In genomic region chr5:34185791-34186190, GRCm38 (mm10) we compare ENCODE assay signal across 8 mouse cellular contexts. TPM values are rescaled to one million over a fixed set of nuclear protein-coding genes. Genes with fewer than 3 reads are reported as not detected.
A peak's percentile ranks its signal among the peaks of the same experiment; 100 is the strongest.
DNase-seq lines count a peak whose midpoint lies in the region; ATAC-seq lines count a peak whose summit lies in the region.

No protein-coding gene starts in this region.

- peaks cover 17% of the 10 kb centered on the region for H3K4me1 ChIP-seq in kidney, embryonic 14.5 days (ENCODE audit: control insufficient read depth, insufficient read depth, low read length)
- H3K4me1 ChIP-seq in embryonic facial prominence, embryonic 11.5 days (ENCODE audit: control insufficient read depth, insufficient read depth, low read length): 0 out of 2 replicates have a peak, but pooled peaks cover 3% of the 10 kb centered on the region
- H3K4me1 ChIP-seq in heart, embryonic 14.5 days (ENCODE audit: control insufficient read depth in 2 of 2, insufficient read depth in 2 of 2, low read length in 2 of 2): peaks cover 42 to 61% of the 10 kb centered on the region in 2 experiments
- H3K4me1 ChIP-seq in liver, embryonic 12.5 days: peaks cover 30% of the 10 kb centered on the region

- intact Hi-C loops in left cerebral cortex, postnatal 25 days (cut with DNase I): loop anchor here (2.0 kb wide), 2 partner anchors 17 to 189 kb away; partner anchors contain the start of genes Haus3 and Poln

- peak overlapping the region; percentile 76; the same call in 1 of the 2 replicates for H3K9ac ChIP-seq in kidney, embryonic 14.5 days (ENCODE audit: low read depth, low read length)
- peak overlapping the region; percentile 80 for H3K9ac ChIP-seq in embryonic facial prominence, embryonic 11.5 days (replicated peaks; ENCODE audit: low read length)
- H3K9ac ChIP-seq in heart, embryonic 14.5 days (ENCODE audit: low read length): peak overlapping the region; percentile 90
- H3K9ac ChIP-seq in liver, embryonic 12.5 days: no peak overlapping the region

- no peak for DNase-seq in kidney, postnatal 14 days
- no peak for DNase-seq in embryonic facial prominence, embryonic 11.5 days (ENCODE audit: low spot score)
- DNase-seq in left cerebral cortex, postnatal 25 days (ENCODE audit: low spot score in 2 of 2): no peak

- H3K9me3 ChIP-seq in kidney, embryonic 14.5 days (ENCODE audit: control insufficient read depth, low read length): no peaks in the 10 kb centered on the region
- no peaks in the 10 kb centered on the region for H3K9me3 ChIP-seq in embryonic facial prominence, embryonic 11.5 days (replicated peaks; ENCODE audit: control insufficient read depth, low read length)
- H3K9me3 ChIP-seq in heart, embryonic 14.5 days (ENCODE audit: control insufficient read depth, low read length): no peaks in the 10 kb centered on the region
- no peaks in the 10 kb centered on the region for H3K9me3 ChIP-seq in liver, embryonic 12.5 days (replicated peaks)

- no peak overlapping the region for H3K27ac ChIP-seq in kidney, embryonic 14.5 days (ENCODE audit: low read depth, low read length)
- no peak overlapping the region for H3K27ac ChIP-seq in embryonic facial prominence, embryonic 11.5 days (replicated peaks; ENCODE audit: low read depth, low read length)
- no peak overlapping the region for H3K27ac ChIP-seq in heart, embryonic 14.5 days (replicated peaks in 1 of 2; ENCODE audit: control insufficient read depth in 1 of 2, insufficient read depth in 1 of 2, low read depth in 2 of 2, low read length in 2 of 2)
- H3K27ac ChIP-seq in liver, embryonic 12.5 days: no peak overlapping the region

- H3K27me3 ChIP-seq in kidney, embryonic 14.5 days (ENCODE audit: control insufficient read depth, insufficient read depth, low read length): no peaks in the 10 kb centered on the region
- H3K27me3 ChIP-seq in embryonic facial prominence, embryonic 11.5 days (ENCODE audit: control insufficient read depth, insufficient read depth, low read length): no peaks in the 10 kb centered on the region
- H3K27me3 ChIP-seq in heart, embryonic 14.5 days (ENCODE audit: control insufficient read depth, insufficient read depth, low read length): no peaks in the 10 kb centered on the region
- H3K27me3 ChIP-seq in liver, embryonic 12.5 days (replicated peaks): no peaks in the 10 kb centered on the region

- H3K4me2 ChIP-seq in kidney, embryonic 14.5 days (replicated peaks; ENCODE audit: low read depth, low read length): peak overlapping the region; percentile 65
- peak overlapping the region; percentile 87 for H3K4me2 ChIP-seq in embryonic facial prominence, embryonic 11.5 days (ENCODE audit: low read depth, low read length)
- peak overlapping the region; percentile 78 for H3K4me2 ChIP-seq in heart, embryonic 14.5 days (ENCODE audit: low read length)
- H3K4me2 ChIP-seq in liver, embryonic 12.5 days: peak overlapping the region; percentile 100; the same call in 1 of the 2 replicates

- peak overlapping the region; percentile 90 for H3K4me3 ChIP-seq in kidney, embryonic 14.5 days (ENCODE audit: low read length)
- H3K4me3 ChIP-seq in embryonic facial prominence, embryonic 11.5 days (ENCODE audit: low read depth, low read length): peak overlapping the region; percentile 91; the same call in 1 of the 2 replicates
- H3K4me3 ChIP-seq in heart, embryonic 14.5 days (ENCODE audit: control insufficient read depth in 1 of 2, insufficient read depth in 1 of 2, low read depth in 1 of 2, low read length in 2 of 2): peak overlapping the region in 1 of 2 experiments; percentile 94; a peak in 3 of 4 replicates
- H3K4me3 ChIP-seq in liver, embryonic 12.5 days: no peak overlapping the region

- H3K36me3 ChIP-seq in kidney, embryonic 14.5 days (ENCODE audit: control insufficient read depth, insufficient read depth, low read length): peaks cover 23% of the 10 kb centered on the region; the same call in 1 of the 2 replicates
- H3K36me3 ChIP-seq in embryonic facial prominence, embryonic 11.5 days (replicated peaks; ENCODE audit: control insufficient read depth, insufficient read depth, low read depth, low read length): no peaks in the 10 kb centered on the region
- peaks cover 16% of the 10 kb centered on the region for H3K36me3 ChIP-seq in heart, embryonic 14.5 days (ENCODE audit: control insufficient read depth, insufficient read depth, low read length)
- peaks cover 5% of the 10 kb centered on the region; the same call in 1 of the 2 replicates for H3K36me3 ChIP-seq in liver, embryonic 12.5 days

- ATAC-seq in kidney, embryonic 14.5 days (ENCODE audit: low FRiP score, low TSS enrichment): no peak
- ATAC-seq in embryonic facial prominence, embryonic 11.5 days (replicated peaks; ENCODE audit: insufficient number of reproducible peaks, low FRiP score, low TSS enrichment, low read depth): no peak
- no peak for ATAC-seq in heart, embryonic 14.5 days (ENCODE audit: insufficient number of reproducible peaks, insufficient read depth, low FRiP score, low read depth)
- no peak for ATAC-seq in liver, embryonic 12.5 days
- ATAC-seq in monocyte, adult 5-6 weeks (replicated peaks; ENCODE audit: insufficient number of reproducible peaks, low FRiP score, low TSS enrichment, poor library complexity, severe bottlenecking): no peak
- ATAC-seq in megakaryocyte progenitor cell, adult 5-6 weeks (replicated peaks; ENCODE audit: poor library complexity): no peak

RNA-seq across cellular contexts. Expression of gene Mxd4, which starts 1.7 kb away (rescaled TPM):
- polyA plus RNA-seq in kidney, embryonic 14.5 days (2014; fragmentation: Nextera tagmentation; extraction: Ambion mirVana): 46.1 and 53.0 TPM in 2 replicates
- polyA plus RNA-seq in embryonic facial prominence, embryonic 11.5 days (2014; fragmentation: Nextera tagmentation; extraction: Ambion mirVana): 17.7 and 25.5 TPM in 2 replicates
- 33.2 and 34.2 TPM in 2 replicates for polyA plus RNA-seq in heart, embryonic 14.5 days (2014; fragmentation: Nextera tagmentation; extraction: Ambion mirVana)
- 5.4 and 5.5 TPM in 2 replicates for polyA plus RNA-seq in liver, embryonic 12.5 days (2016; fragmentation: Nextera tagmentation; extraction: Ambion mirVana)
- total RNA-seq in left cerebral cortex, postnatal 25 days (2021): 10 to 100 TPM; 77.6 to 96.5 TPM
- 43.8 to 81.5 TPM (median 57.1 TPM) in 3 replicates for total RNA-seq in monocyte, adult 5-6 weeks (2017)
- total RNA-seq in megakaryocyte progenitor cell, adult 5-6 weeks (2015): 14.7 and 17.4 TPM in 2 replicates
- 20.1 and 21.0 TPM in 2 replicates for total RNA-seq in megakaryocyte progenitor cell, adult 5-6 weeks (2017)

RNA-seq across cellular contexts. Expression of gene Haus3, which starts 16.5 kb away (rescaled TPM):
- 45.1 and 46.1 TPM in 2 replicates for polyA plus RNA-seq in kidney, embryonic 14.5 days (2014; fragmentation: Nextera tagmentation; extraction: Ambion mirVana)
- polyA plus RNA-seq in embryonic facial prominence, embryonic 11.5 days (2014; fragmentation: Nextera tagmentation; extraction: Ambion mirVana): 59.5 and 72.1 TPM in 2 replicates
- polyA plus RNA-seq in heart, embryonic 14.5 days (2014; fragmentation: Nextera tagmentation; extraction: Ambion mirVana): 18.4 and 20.0 TPM in 2 replicates
- 38.0 and 39.8 TPM in 2 replicates for polyA plus RNA-seq in liver, embryonic 12.5 days (2016; fragmentation: Nextera tagmentation; extraction: Ambion mirVana)
- 1 to 10 TPM; 6.1 to 7.7 TPM for total RNA-seq in left cerebral cortex, postnatal 25 days (2021)
- 107 to 199 TPM (median 133 TPM) in 3 replicates for total RNA-seq in monocyte, adult 5-6 weeks (2017)
- 90.0 and 96.2 TPM in 2 replicates for total RNA-seq in megakaryocyte progenitor cell, adult 5-6 weeks (2015)
- total RNA-seq in megakaryocyte progenitor cell, adult 5-6 weeks (2017): 108 and 158 TPM in 2 replicates

RNA-seq across cellular contexts. Expression of gene Poln, which starts 16.5 kb away (rescaled TPM):
- 0.61 and 1.1 TPM in 2 replicates for polyA plus RNA-seq in kidney, embryonic 14.5 days (2014; fragmentation: Nextera tagmentation; extraction: Ambion mirVana)
- polyA plus RNA-seq in embryonic facial prominence, embryonic 11.5 days (2014; fragmentation: Nextera tagmentation; extraction: Ambion mirVana): 0.21 and 0.99 TPM in 2 replicates
- 0.47 and 1.0 TPM in 2 replicates for polyA plus RNA-seq in heart, embryonic 14.5 days (2014; fragmentation: Nextera tagmentation; extraction: Ambion mirVana)
- 0.48 and 0.56 TPM in 2 replicates for polyA plus RNA-seq in liver, embryonic 12.5 days (2016; fragmentation: Nextera tagmentation; extraction: Ambion mirVana)
- total RNA-seq in left cerebral cortex, postnatal 25 days (2021): 1 to 10 TPM; 1.7 to 1.8 TPM
- 2.1 TPM in 1 of 3 replicates, not detected in the others for total RNA-seq in monocyte, adult 5-6 weeks (2017)
- 1.7 and 2.1 TPM in 2 replicates for total RNA-seq in megakaryocyte progenitor cell, adult 5-6 weeks (2015)
- 1.2 and 2.5 TPM in 2 replicates for total RNA-seq in megakaryocyte progenitor cell, adult 5-6 weeks (2017)
